23 mouse cellular contexts compared by ENCODE assay signal in the genomic region with DNA sequence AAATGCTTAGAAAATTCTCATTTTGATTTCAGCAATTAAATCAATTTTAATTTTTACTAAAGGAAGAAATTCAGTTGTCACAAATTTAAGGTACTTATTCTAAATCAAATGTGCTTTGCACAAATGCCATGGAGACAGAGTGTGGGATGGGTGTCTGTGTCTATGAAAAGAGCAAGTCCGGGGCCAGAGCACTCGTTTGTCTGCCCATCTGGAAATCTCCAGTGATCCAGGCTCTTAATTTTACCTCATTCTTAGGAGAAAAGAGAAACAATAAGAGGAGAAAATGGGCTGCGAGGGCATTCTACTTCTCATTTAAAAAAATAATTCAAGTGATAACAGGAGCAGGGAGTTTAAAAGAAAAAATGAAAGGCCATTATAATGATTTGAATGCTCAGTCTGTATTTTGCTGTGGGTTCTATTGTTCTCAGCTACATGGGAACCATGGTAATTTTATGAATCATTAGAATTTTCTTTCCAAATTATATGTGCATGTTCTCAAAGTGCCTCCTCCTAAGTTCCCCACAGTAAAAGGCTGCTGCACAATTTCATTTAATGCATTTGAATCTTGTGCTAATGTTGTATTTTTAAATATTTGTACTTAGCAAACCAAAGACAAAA.
DNase-seq lines count a peak whose midpoint lies in the region; ATAC-seq lines count a peak whose summit lies in the region.
"Had no signal": no experiment of that assay in that cellular context is flagged by ENCODE, and none has a peak within 500 bp of the region (broad histone marks: within the 10 kb centered on the region; RNA-seq: fewer than 3 reads in every experiment).

No protein-coding gene starts in this region.

- no peaks in the 10 kb centered on the region for H3K27me3 ChIP-seq in forebrain, embryonic 10.5 days (ENCODE audit: poor library complexity, severe bottlenecking)
- H3K27me3 ChIP-seq in forebrain, embryonic 11.5 days (ENCODE audit: control insufficient read depth, insufficient read depth, low read length): no peaks in the 10 kb centered on the region
- no peaks in the 10 kb centered on the region for H3K27me3 ChIP-seq in forebrain, embryonic 12.5 days
- no peaks in the 10 kb centered on the region for H3K27me3 ChIP-seq in forebrain, embryonic 16.5 days (replicated peaks; ENCODE audit: control insufficient read depth, insufficient read depth, low read length)
- H3K27me3 ChIP-seq: CH12.LX; heart, embryonic 15.5 days; hindbrain, embryonic 13.5 days had no signal

- H3K4me3 ChIP-seq in forebrain, embryonic 10.5 days: no peak overlapping the region
- no peak overlapping the region for H3K4me3 ChIP-seq in forebrain, embryonic 11.5 days (ENCODE audit: low read depth, low read length)
- H3K4me3 ChIP-seq in forebrain, embryonic 12.5 days (replicated peaks): no peak overlapping the region
- no peak overlapping the region for H3K4me3 ChIP-seq in forebrain, embryonic 16.5 days (replicated peaks; ENCODE audit: low read length)
- H3K4me3 ChIP-seq: embryonic facial prominence, embryonic 10.5 days; gastrocnemius, adult 2 months; heart, embryonic 10.5 days; heart, embryonic 15.5 days; hindbrain, embryonic 13.5 days had no signal

- no peak overlapping the region for H3K9ac ChIP-seq in forebrain, embryonic 11.5 days (ENCODE audit: low read length)
- H3K9ac ChIP-seq in forebrain, embryonic 12.5 days: no peak overlapping the region
- no peak overlapping the region for H3K9ac ChIP-seq in forebrain, embryonic 16.5 days (replicated peaks; ENCODE audit: low read depth, low read length)
- H3K9ac ChIP-seq: heart, embryonic 15.5 days; hindbrain, embryonic 13.5 days had no signal

- H3K4me2 ChIP-seq in forebrain, embryonic 11.5 days (ENCODE audit: low read depth, low read length, severe bottlenecking): no peak overlapping the region
- H3K4me2 ChIP-seq in forebrain, embryonic 12.5 days: no peak overlapping the region
- H3K4me2 ChIP-seq in forebrain, embryonic 16.5 days (ENCODE audit: low read length): no peak overlapping the region
- H3K4me2 ChIP-seq: heart, embryonic 15.5 days; hindbrain, embryonic 13.5 days had no signal

- peak overlapping the region; percentile 51; the same call in 1 of the 2 replicates for H3K27ac ChIP-seq in forebrain, embryonic 10.5 days
- no peak overlapping the region for H3K27ac ChIP-seq in forebrain, embryonic 11.5 days (ENCODE audit: low read depth, low read length)
- peak overlapping the region; percentile 32; the same call in 1 of the 2 replicates for H3K27ac ChIP-seq in forebrain, embryonic 12.5 days
- H3K27ac ChIP-seq in forebrain, embryonic 16.5 days (ENCODE audit: low read length): peak overlapping the region; percentile 66
- H3K27ac ChIP-seq: embryonic facial prominence, embryonic 10.5 days; gastrocnemius, adult 2 months; heart, embryonic 10.5 days; heart, embryonic 15.5 days; hindbrain, embryonic 13.5 days; hindbrain, postnatal 0 days had no signal

- 23% methylated on average over 3 of the region's 3 CpGs for WGBS in forebrain, embryonic 10.5 days
- WGBS in forebrain, embryonic 11.5 days: 12% methylated on average over 3 of the region's 3 CpGs
- WGBS in forebrain, embryonic 12.5 days: 9% methylated on average over 3 of the region's 3 CpGs
- WGBS in forebrain, embryonic 16.5 days: 3% methylated on average over 3 of the region's 3 CpGs

- no peak for DNase-seq in forebrain, embryonic 10.5 days (ENCODE audit: extremely low spot score, low spot score)
- no peak for DNase-seq in forebrain, embryonic 11.5 days (ENCODE audit: low spot score)
- peak; percentile 69 for DNase-seq in Muller cell, postnatal 12 days (ENCODE audit: inconsistent ontology term)
- no peak for DNase-seq in cerebellum, postnatal 14 days
- no peak for DNase-seq in right cerebral cortex, postnatal 25 days
- no peak for DNase-seq in gastrocnemius, postnatal 10 days
- DNase-seq: adrenal gland, postnatal 25 days; cerebellum, adult 11 months; cerebellum, adult 8-10 months; cerebellum, postnatal 25 days; gastrocnemius, adult 2 months; gastrocnemius, postnatal 36 days; heart, adult 11 months; heart, postnatal 14 days; kidney, adult 11 months had no signal

- no peaks in the 10 kb centered on the region for H3K36me3 ChIP-seq in forebrain, embryonic 10.5 days (replicated peaks)
- H3K36me3 ChIP-seq in forebrain, embryonic 11.5 days (ENCODE audit: control insufficient read depth, insufficient read depth, low read length): no peaks in the 10 kb centered on the region
- no peaks in the 10 kb centered on the region for H3K36me3 ChIP-seq in forebrain, embryonic 12.5 days (replicated peaks)
- no peaks in the 10 kb centered on the region for H3K36me3 ChIP-seq in forebrain, embryonic 16.5 days (ENCODE audit: control insufficient read depth, insufficient read depth)
- H3K36me3 ChIP-seq: embryonic facial prominence, embryonic 10.5 days; heart, embryonic 10.5 days; heart, embryonic 15.5 days; hindbrain, embryonic 13.5 days had no signal

- no peak for ATAC-seq in forebrain, embryonic 11.5 days (replicated peaks; ENCODE audit: low FRiP score)
- 0 out of 2 replicates have a peak, but pooled peaks have one; percentile 65 for ATAC-seq in forebrain, embryonic 12.5 days (ENCODE audit: low FRiP score)
- ATAC-seq in forebrain, embryonic 16.5 days: peak; percentile 79
- ATAC-seq: hindbrain, postnatal 0 days had no signal

- no peaks in the 10 kb centered on the region for H3K9me3 ChIP-seq in forebrain, embryonic 10.5 days
- no peaks in the 10 kb centered on the region for H3K9me3 ChIP-seq in forebrain, embryonic 11.5 days (ENCODE audit: control insufficient read depth, low read length)
- no peaks in the 10 kb centered on the region for H3K9me3 ChIP-seq in forebrain, embryonic 12.5 days
- no peaks in the 10 kb centered on the region for H3K9me3 ChIP-seq in forebrain, embryonic 16.5 days (ENCODE audit: control insufficient read depth, low read length)
- H3K9me3 ChIP-seq: embryonic facial prominence, embryonic 10.5 days; heart, embryonic 10.5 days; heart, embryonic 15.5 days; hindbrain, embryonic 13.5 days had no signal

- peaks cover 19% of the 10 kb centered on the region for H3K4me1 ChIP-seq in forebrain, embryonic 10.5 days
- H3K4me1 ChIP-seq in forebrain, embryonic 11.5 days (replicated peaks; ENCODE audit: control insufficient read depth, insufficient read depth, low read length): no peaks in the 10 kb centered on the region
- peaks cover 8% of the 10 kb centered on the region; the same call in 1 of the 2 replicates for H3K4me1 ChIP-seq in forebrain, embryonic 12.5 days
- H3K4me1 ChIP-seq in forebrain, embryonic 16.5 days (replicated peaks; ENCODE audit: control insufficient read depth, insufficient read depth, low read length): peaks cover 4% of the 10 kb centered on the region
- H3K4me1 ChIP-seq: embryonic facial prominence, embryonic 10.5 days; heart, embryonic 10.5 days; heart, embryonic 15.5 days; hindbrain, embryonic 13.5 days had no signal
